Mouse (Mus musculus) midbrain, postnatal 0 days (tissue): ENCODE data around the gene Rai1. TPM values are rescaled to one million over a fixed set of nuclear protein-coding genes. Genes with fewer than 3 reads are reported as not detected.

Experiments used
- ATAC-seq: fragments of 200-750 bp; cut with Nextera tagmentation; 2 replicates; pipeline ENCODE4 v1.8.0; 2017; ENCODE audit warnings: moderate number of reproducible peaks, mild to moderate bottlenecking, moderate TSS enrichment, moderate library complexity; ENCODE audit not compliant: low FRiP score
- DNase-seq: peaks from one replicate; pipeline ENCODE4 v3.0.0-alpha.2; 2015; ENCODE audit warnings: low spot score
- H3K27ac ChIP-seq: fragments of 300-500 bp; sonication (generic); 2 replicates; pipeline ENCODE4 v1.5.1; 2014; ENCODE audit warnings: low read depth, mild to moderate bottlenecking, low read length, mixed read lengths
- H3K27me3 ChIP-seq: fragments of 300-500 bp; sonication (generic); 2 replicates; pipeline ENCODE4 v1.6.1; 2014; ENCODE audit warnings: low read length, control low read depth, mixed read lengths; ENCODE audit not compliant: insufficient read depth
- H3K36me3 ChIP-seq: fragments of 300-500 bp; sonication (generic); 2 replicates; pipeline ENCODE4 v1.6.1; 2014; ENCODE audit warnings: low read length, control low read depth, mixed read lengths; ENCODE audit not compliant: insufficient read depth
- H3K4me1 ChIP-seq: fragments of 300-500 bp; sonication (generic); 2 replicates; pipeline ENCODE4 v1.6.1; 2014; ENCODE audit warnings: mild to moderate bottlenecking, control low read depth, antibody characterized with exemption, low read length, mixed read lengths; ENCODE audit not compliant: insufficient read depth
- H3K4me2 ChIP-seq: fragments of 300-500 bp; sonication (generic); 2 replicates; pipeline ENCODE4 v1.6.1; 2014; ENCODE audit warnings: low read depth, mild to moderate bottlenecking, low read length, mixed read lengths; ENCODE audit not compliant: poor library complexity, severe bottlenecking
- H3K4me3 ChIP-seq: fragments of 300-500 bp; sonication (generic); 2 replicates; pipeline ENCODE4 v1.5.1; 2014; ENCODE audit warnings: low read depth, mild to moderate bottlenecking, low read length, moderate library complexity
- H3K9ac ChIP-seq: fragments of 300-500 bp; sonication (generic); replicated peaks from 2 replicates; pipeline ENCODE4 v1.6.1; 2014; ENCODE audit warnings: mild to moderate bottlenecking, low read length, moderate library complexity, mixed read lengths; ENCODE audit not compliant: poor library complexity, severe bottlenecking
- H3K9me3 ChIP-seq: fragments of 300-500 bp; sonication (generic); 2 replicates; pipeline ENCODE4 v1.6.1; 2016; ENCODE audit warnings: low read length, control low read depth
- CTCF ChIP-seq: IDR thresholded peaks from 2 replicates; pipeline ENCODE4 v1.5.1; 2016; ENCODE audit warnings: antibody characterized with exemption, mild to moderate bottlenecking
- WGBS: fragments of 180-500 bp; shearing (Covaris S2); extraction: QIAGEN DNeasy Blood & Tissue Kit; methylation state at CpG from one replicate; pipeline ENCODE4 v1.1.7; 2014; 5-methylcytosine and 5-hydroxymethylcytosine counted together
- polyA plus RNA-seq: library from polyadenylated mRNA; unstranded; fragments of >200 nt; fragmentation: Nextera tagmentation; extraction: Ambion mirVana; gene quantifications from 2 replicates; pipeline ENCODE4 v1.2.1, GENCODE M21; 2015
- total RNA-seq: library from RNA; depleted of rRNA; stranded (reverse); fragments of >200 nt; gene quantifications from 2 replicates; pipeline ENCODE4 v1.2.3, GENCODE M21; 2014

Gene Rai1
- total and polyA plus RNA-seq, 2 experiments from 2014 or later = 22.0 to 66.8 TPM

DNA sequence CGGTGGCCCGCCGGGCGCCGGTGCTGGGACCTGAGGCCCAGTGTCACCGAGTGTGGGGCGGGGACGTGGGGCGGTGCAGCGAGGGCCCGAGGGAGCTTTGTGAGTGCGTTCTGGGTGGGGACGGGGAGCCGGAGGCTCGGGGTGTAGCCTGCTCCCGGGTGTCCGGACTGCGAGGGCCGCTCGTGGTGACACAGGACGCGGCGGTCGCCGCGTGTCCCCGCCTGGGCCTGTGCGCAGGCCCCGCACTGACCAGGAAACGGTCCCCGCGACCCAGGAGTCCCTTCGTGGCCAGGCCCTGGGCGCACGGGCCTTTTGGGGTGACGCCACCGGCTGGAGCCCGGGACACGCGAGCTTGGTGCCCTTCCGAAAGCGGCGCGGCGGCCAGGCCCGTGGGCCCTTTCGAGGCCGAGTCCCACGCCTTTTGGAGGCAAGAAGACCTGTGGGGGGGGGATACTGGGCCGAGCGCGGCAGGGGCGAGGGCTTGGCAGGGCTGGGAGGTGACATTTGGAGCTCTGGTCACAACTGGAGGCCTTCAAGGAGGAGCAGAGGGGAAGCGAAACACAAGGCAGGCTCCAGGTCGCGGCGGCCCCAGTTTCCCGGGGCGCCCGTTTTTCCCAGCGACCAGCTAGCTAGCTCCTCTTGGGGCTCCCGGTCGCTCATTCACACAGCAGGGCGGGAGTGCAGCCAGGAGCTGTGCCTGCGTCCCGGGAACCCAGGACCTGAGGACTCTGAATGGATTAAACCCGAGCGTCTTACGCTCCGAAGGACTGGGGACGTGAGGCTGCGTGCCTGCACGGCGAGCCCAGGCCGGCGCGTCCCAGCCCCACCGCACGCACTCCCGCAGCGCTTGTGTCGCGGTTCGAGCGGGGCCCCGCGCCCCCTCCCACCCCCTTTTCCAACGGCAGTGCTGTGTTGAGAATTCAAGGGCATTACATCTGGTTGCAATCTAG lies 1.1 kb downstream of the Rai1 start:
- H3K4me1 ChIP-seq = peaks cover 26% of the 10 kb centered on the region; the same call in 1 of the 2 replicates
- TF ChIP-seq CTCF = no peak
- peak overlapping the region; percentile 98 for H3K27ac ChIP-seq
- H3K36me3 ChIP-seq = no peaks in the 10 kb centered on the region
- peak; percentile 70 for DNase-seq
- ATAC-seq = peak; percentile 73
- peak overlapping the region; percentile 100 for H3K9ac ChIP-seq
- H3K27me3 ChIP-seq = no peaks in the 10 kb centered on the region
- H3K4me3 ChIP-seq = peak overlapping the region; percentile 97
- H3K9me3 ChIP-seq = no peaks in the 10 kb centered on the region
- WGBS = under 1% methylated on average over 66 of the region's 88 CpGs
- peak overlapping the region; percentile 69 for H3K4me2 ChIP-seq

DNA sequence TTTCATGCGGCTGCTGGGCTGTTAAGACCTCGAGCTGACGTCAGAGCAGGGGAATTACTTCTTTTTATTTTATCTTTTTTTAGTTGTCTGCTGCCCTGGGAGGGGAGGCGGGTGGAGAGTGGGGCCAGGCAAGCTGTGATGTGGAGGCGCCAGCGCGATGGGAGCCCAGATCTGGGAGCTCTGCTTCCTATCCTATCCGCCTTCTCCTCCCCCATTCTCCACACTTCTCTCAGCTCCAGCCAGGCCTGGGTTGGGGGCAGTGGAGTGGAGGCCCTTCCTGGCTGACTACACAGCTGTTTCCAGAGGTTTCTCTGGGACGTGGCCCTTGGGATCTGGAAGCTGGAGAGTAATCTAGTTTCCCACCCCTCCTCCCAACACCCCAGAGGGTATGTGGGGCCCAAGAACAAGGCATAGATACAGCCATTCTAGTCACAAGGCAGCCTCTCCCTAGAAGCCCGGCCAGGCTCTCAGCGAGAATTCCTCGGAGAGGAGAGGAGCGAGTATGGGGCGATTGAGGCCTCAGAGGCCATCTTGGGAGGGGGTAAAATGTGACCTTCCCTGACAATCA lies 1.8 kb downstream of the Rai1 start:
- no peak for DNase-seq

DNA sequence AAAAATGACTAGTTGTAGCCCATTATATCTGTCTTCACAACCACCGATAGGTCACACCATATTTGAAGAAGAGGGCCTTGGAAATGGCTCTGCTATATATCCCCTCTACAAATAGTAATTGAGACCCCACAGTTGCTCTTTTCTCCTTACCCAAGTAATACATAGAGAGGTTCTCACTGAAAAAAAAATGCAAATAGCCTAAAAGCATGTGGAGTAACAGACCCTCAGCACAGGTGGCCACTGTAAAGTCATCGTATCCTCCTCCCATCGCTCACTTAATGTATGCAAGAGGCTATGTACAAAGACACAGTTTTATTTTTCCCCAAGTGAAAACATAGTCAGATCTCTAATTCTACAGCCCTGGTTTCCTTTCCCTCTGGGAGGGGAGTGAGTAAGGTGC lies 2.6 kb downstream of the Rai1 start:
- 75% methylated on average over 3 of the region's 3 CpGs for WGBS
- Histone ChIP-seq H3K4me3 (no peak overlapping the region), H3K4me1 (peaks cover 26% of the 10 kb centered on the region; the same call in 1 of the 2 replicates), H3K36me3 (no peaks in the 10 kb centered on the region), H3K9me3 (no peaks in the 10 kb centered on the region), H3K27me3 (no peaks in the 10 kb centered on the region), H3K4me2 (peak overlapping the region; percentile 69; the same call in 1 of the 2 replicates), H3K27ac (peak overlapping the region; percentile 98; the same call in 1 of the 2 replicates), H3K9ac (no peak overlapping the region)
- DNase-seq (no peak), ATAC-seq (no peak)
- TF ChIP-seq CTCF = no peak

More for the DNA sequence above, 1.8 kb downstream of the Rai1 start:
- Histone ChIP-seq H3K4me2 (peak overlapping the region; percentile 69), H3K4me3 (peak overlapping the region; percentile 97), H3K36me3 (no peaks in the 10 kb centered on the region), H3K27me3 (no peaks in the 10 kb centered on the region), H3K4me1 (peaks cover 26% of the 10 kb centered on the region; the same call in 1 of the 2 replicates), H3K9me3 (no peaks in the 10 kb centered on the region), H3K27ac (peak overlapping the region; percentile 98), H3K9ac (peak overlapping the region; percentile 100)
- ATAC-seq = peak; percentile 55
- no peak for TF ChIP-seq CTCF
- 1% methylated on average over 14 of the region's 14 CpGs for WGBS

DNA sequence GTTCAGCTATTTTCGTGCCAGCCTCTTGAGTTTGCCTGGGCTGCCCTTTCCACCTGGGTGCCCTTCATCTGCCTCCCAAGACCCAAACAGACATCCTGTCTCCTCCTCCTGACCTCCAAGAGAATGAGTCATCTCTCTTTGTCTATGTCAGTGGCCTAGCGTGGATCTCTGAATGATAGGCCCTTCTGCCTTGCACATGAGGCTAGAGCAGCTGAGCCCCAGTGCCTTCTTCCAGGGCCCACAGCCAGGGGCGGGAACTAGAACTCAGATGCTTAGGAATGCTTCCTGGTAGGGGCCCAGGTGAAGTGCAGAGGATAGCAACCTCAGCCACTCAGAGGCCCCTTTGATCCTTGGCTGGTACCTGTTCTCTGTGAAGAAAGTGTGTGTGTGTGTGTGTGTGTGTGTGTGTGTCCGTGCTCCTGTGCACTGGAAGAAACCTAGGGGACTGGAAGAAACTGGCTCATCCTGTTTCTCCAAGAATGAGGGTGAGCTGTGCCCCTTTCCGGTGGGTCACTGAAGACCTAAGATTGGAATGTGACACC lies 3.9 kb downstream of the Rai1 start:
- DNase-seq (no peak), ATAC-seq (no peak)
- Histone ChIP-seq H3K4me3 (no peak overlapping the region), H3K36me3 (no peaks in the 10 kb centered on the region), H3K27ac (peak overlapping the region; percentile 12; the same call in 1 of the 2 replicates), H3K9ac (0 out of 2 replicates have a peak overlapping the region, but pooled peaks have one; percentile 8), H3K4me1 (peaks cover 30% of the 10 kb centered on the region; the same call in 1 of the 2 replicates), H3K27me3 (no peaks in the 10 kb centered on the region), H3K4me2 (no peak overlapping the region), H3K9me3 (no peaks in the 10 kb centered on the region)
- no peak for TF ChIP-seq CTCF
- WGBS = 59% methylated on average over 5 of the region's 5 CpGs

DNA sequence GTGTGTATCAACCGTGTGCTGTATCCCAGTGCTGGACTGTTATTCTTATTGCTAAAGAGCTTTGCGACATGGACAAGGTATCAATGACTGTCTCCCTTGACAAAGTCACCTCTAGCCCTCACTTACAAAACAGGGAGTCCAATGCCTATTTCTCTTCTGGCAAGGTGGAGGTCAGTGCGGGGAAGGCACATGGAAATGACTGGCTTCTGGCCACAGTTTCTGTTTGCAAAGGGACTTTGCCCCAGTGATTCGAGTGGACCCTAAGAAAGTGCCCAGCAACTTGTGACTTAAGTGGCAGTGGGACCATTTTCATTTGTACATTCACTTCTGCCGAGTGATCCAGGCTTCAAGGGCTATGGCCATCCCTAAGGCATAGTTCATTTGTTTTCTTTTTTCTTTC lies 5.6 kb downstream of the Rai1 start:
- DNase-seq (no peak), ATAC-seq (no peak)

More for the DNA sequence above, 5.6 kb downstream of the Rai1 start:
- Histone ChIP-seq H3K27ac (no peak overlapping the region), H3K4me2 (no peak overlapping the region), H3K27me3 (no peaks in the 10 kb centered on the region), H3K4me1 (peaks cover 42% of the 10 kb centered on the region), H3K9ac (no peak overlapping the region), H3K36me3 (no peaks in the 10 kb centered on the region), H3K9me3 (no peaks in the 10 kb centered on the region), H3K4me3 (no peak overlapping the region)
- no peak for TF ChIP-seq CTCF
- 72% methylated on average over 5 of the region's 5 CpGs for WGBS
